Mouse (Mus musculus): ENCODE measurements around the gene LTO1. TPM values are rescaled to one million over a fixed set of nuclear protein-coding genes. Genes with fewer than 3 reads are reported as not detected.

The LTO1 gene
- polyA plus RNA-seq (2012; rRNA removed) (24.9 and 46.5 TPM in 2 replicates), polyA plus RNA-seq (2014; fragmentation: Nextera tagmentation; extraction: Ambion mirVana) (22.0 and 26.2 TPM in 2 replicates)

DNA sequence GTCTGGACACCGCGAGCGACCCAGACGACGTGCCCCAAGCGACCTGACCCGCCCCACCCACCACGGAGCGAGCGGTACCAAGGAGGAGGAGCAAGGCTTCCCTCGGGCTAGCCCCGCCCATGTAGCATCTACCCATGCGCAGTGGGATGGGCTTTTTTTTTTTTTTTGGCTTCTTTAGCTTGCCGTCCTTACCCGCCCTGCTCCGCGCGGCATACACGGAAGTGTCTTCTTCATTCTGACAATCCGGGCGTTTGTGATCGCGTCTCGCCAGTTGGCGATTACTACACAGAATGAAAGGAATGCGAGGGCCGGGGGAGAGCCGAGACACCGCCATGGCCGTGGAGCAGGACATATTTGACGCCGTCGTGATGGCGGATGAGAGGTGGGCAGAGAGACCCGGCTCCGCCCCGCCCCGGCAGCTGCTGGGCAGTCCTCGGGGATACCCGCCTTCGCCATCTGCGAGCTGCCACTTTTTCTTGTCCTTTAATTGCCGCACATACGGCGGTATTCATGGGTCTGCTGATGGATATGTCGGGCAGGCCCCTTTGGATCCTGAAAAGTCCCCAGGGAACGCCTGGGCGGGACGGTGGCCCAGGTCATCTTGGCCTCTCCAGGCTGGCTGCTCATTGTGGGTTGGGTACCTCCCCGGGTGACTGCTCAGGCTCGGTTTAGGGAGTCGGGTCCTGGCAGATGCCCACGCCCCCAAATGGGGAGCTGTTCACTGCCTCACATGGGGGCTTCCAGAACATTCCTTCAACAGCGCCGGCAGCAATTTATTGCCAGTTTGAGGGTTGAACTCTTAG, at the start of gene LTO1:
TSS of gene LTO1 (plus strand) at position 153 of the 803 bp plus-strand sequence.
- peak within 1 kb of the TSS; percentile 33 for H3K27ac ChIP-seq (replicated peaks; ENCODE audit: low read depth, low read length)
- peak within 1 kb of the TSS; percentile 68 for H3K4me2 ChIP-seq (replicated peaks; ENCODE audit: low read depth, low read length, severe bottlenecking)
- DNase-seq (ENCODE audit: low spot score) (peak; percentile 93), ATAC-seq (ENCODE audit: low FRiP score, low read depth) (peak; percentile 94)
- peak; percentile 85; the same call in 1 of the 2 replicates for TF ChIP-seq POLR2A (IDR thresholded peaks at IDR 0.05; ENCODE audit: borderline replicate concordance, extremely low read depth, insufficient read depth, insufficient read length)
- H3K9me3 ChIP-seq (ENCODE audit: control insufficient read depth, low read length): no peaks in the 10 kb centered on the region
- H3K36me3 ChIP-seq (ENCODE audit: control insufficient read depth, insufficient read depth, low read length): peaks cover 20% of the 10 kb centered on the region
- peaks cover 8% of the 10 kb centered on the region for H3K4me1 ChIP-seq (ENCODE audit: control insufficient read depth, insufficient read depth, low read length)
- whole genome bisulfite sequencing: under 1% methylated on average over 55 of the region's 55 CpGs
- H3K27me3 ChIP-seq (ENCODE audit: control insufficient read depth, insufficient read depth, low read length): no peaks in the 10 kb centered on the region
- peak within 1 kb of the TSS; percentile 63 for H3K4me3 ChIP-seq (replicated peaks; ENCODE audit: low read length)
- peak within 1 kb of the TSS; percentile 66 for H3K9ac ChIP-seq (ENCODE audit: low read depth, low read length, severe bottlenecking)

DNA sequence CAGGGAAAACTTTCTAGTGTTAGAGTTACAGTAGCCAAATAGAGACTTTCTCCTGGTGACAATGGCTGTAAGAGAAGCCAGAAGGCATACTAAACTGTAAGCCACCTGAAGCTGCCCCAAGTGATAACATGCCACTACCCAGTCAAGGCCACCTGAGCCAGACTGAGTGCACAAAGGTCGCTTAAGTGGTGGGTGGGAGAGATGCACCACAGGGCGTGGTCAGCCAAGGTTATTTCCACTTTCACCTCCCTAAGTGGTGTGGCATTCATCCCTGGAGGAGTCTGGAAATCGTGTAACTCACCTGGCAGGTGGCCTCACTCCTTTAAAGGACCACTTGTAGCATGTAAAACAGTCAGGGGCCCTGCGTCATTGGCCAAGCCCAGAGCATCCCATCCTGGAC, 47.7 kb upstream of the LTO1 start:
- WGBS: 57% methylated on average over 4 of the region's 4 CpGs
- no peaks in the 10 kb centered on the region for H3K4me1 ChIP-seq (ENCODE audit: control insufficient read depth, insufficient read depth, low read length)
- no peak for ATAC-seq (ENCODE audit: low FRiP score, low read depth)

DNA sequence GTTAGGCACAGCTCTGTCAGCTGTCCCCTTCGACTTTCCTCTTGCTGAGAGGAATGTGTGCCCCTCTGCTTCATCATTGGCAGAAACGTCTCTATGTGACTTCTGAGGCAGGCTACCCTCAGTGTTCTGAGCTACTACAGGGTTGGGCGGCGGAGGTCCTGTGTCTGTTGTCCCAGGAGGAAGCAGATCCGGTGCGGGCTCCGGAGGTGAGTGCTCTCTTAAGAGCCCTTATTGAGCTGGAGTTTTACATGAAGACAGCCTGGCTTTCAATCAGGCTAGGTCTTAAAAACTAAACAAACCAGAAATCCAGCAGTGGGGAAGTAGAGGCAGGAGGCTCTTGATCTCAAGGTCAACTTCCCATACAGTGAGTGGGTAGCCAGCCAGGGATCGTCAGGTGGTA, 47.3 kb upstream of the LTO1 start:
- Histone ChIP-seq H3K27ac (replicated peaks; ENCODE audit: low read depth, low read length) (no peak overlapping the region), H3K9ac (ENCODE audit: low read depth, low read length, severe bottlenecking) (no peak overlapping the region), H3K9me3 (ENCODE audit: control insufficient read depth, low read length) (no peaks in the 10 kb centered on the region), H3K27me3 (ENCODE audit: control insufficient read depth, insufficient read depth, low read length) (peaks cover 40% of the 10 kb centered on the region), H3K4me2 (replicated peaks; ENCODE audit: low read depth, low read length, severe bottlenecking) (no peak overlapping the region), H3K4me1 (ENCODE audit: control insufficient read depth, insufficient read depth, low read length) (no peaks in the 10 kb centered on the region), H3K36me3 (ENCODE audit: control insufficient read depth, insufficient read depth, low read length) (no peaks in the 10 kb centered on the region), H3K4me3 (replicated peaks; ENCODE audit: low read length) (no peak overlapping the region)
- WGBS: 74% methylated on average over 8 of the region's 8 CpGs
- no peak for ATAC-seq (ENCODE audit: low FRiP score, low read depth)
- TF ChIP-seq POLR2A (IDR thresholded peaks at IDR 0.05; ENCODE audit: borderline replicate concordance, extremely low read depth, insufficient read depth, insufficient read length): no peak
- DNase-seq (ENCODE audit: low spot score): no peak

More for the DNA sequence above, 47.7 kb upstream of the LTO1 start:
- no peak overlapping the region for H3K9ac ChIP-seq (ENCODE audit: low read depth, low read length, severe bottlenecking)
- no peak for DNase-seq (ENCODE audit: low spot score)
- no peak for TF ChIP-seq POLR2A (IDR thresholded peaks at IDR 0.05; ENCODE audit: borderline replicate concordance, extremely low read depth, insufficient read depth, insufficient read length)
- H3K36me3 ChIP-seq (ENCODE audit: control insufficient read depth, insufficient read depth, low read length): no peaks in the 10 kb centered on the region
- H3K27me3 ChIP-seq (ENCODE audit: control insufficient read depth, insufficient read depth, low read length): peaks cover 44% of the 10 kb centered on the region
- no peak overlapping the region for H3K4me3 ChIP-seq (replicated peaks; ENCODE audit: low read length)
- H3K9me3 ChIP-seq (ENCODE audit: control insufficient read depth, low read length): no peaks in the 10 kb centered on the region
- H3K4me2 ChIP-seq (replicated peaks; ENCODE audit: low read depth, low read length, severe bottlenecking): no peak overlapping the region
- no peak overlapping the region for H3K27ac ChIP-seq (replicated peaks; ENCODE audit: low read depth, low read length)

DNA sequence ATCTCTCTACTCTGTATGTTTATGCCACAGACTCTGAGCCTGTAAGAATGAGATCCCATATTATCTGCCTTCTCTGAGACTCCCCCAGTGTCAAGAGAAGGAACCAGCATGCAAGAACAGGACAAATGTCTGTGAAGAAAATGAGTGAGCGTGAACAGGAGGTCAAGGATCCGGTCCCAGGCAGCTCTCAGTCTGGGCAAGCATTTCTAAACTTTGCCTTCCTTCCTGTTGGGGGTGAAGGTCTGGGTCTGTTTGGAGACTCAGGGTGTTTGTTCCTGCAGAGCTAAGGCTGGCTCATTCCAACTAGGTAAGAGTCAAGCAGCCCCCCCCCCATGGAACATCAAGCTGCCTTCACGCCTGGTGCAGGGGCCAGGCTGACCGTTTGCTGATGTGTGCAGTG, 42.5 kb upstream of the LTO1 start:
- no peak for TF ChIP-seq POLR2A (IDR thresholded peaks at IDR 0.05; ENCODE audit: borderline replicate concordance, extremely low read depth, insufficient read depth, insufficient read length)
- WGBS: 44% methylated on average over 4 of the region's 4 CpGs

DNA sequence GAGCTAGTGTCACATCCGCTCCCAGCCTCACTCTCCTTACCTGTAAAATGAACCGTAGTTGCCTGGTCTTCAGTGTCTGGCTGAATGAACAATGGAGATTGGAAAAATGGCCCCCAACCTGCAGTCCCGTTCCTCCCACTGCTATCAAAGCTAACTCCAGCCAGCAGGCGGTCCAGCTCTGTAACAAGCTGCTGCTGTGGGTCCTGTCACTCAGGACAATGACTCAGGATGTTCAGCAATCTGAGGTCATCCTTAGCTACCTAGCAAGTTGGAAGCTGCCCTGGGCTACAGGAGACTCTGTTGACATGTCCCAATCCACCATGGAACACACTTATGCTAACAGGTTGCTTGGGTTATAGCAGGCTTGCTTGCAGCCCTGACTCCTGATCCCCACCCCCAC, 41.7 kb upstream of the LTO1 start:
- ATAC-seq (ENCODE audit: low FRiP score, low read depth) (no peak), DNase-seq (ENCODE audit: low spot score) (no peak)
- 85% methylated on average over 4 of the region's 4 CpGs for WGBS
- H3K9ac ChIP-seq (ENCODE audit: low read depth, low read length, severe bottlenecking): no peak overlapping the region
- no peak for TF ChIP-seq POLR2A (IDR thresholded peaks at IDR 0.05; ENCODE audit: borderline replicate concordance, extremely low read depth, insufficient read depth, insufficient read length)
- H3K4me3 ChIP-seq (replicated peaks; ENCODE audit: low read length): no peak overlapping the region
- H3K36me3 ChIP-seq (ENCODE audit: control insufficient read depth, insufficient read depth, low read length): no peaks in the 10 kb centered on the region
- no peaks in the 10 kb centered on the region; the same call in 1 of the 2 replicates for H3K4me1 ChIP-seq (ENCODE audit: control insufficient read depth, insufficient read depth, low read length)
- no peak overlapping the region for H3K27ac ChIP-seq (replicated peaks; ENCODE audit: low read depth, low read length)
- no peaks in the 10 kb centered on the region for H3K27me3 ChIP-seq (ENCODE audit: control insufficient read depth, insufficient read depth, low read length)
- H3K9me3 ChIP-seq (ENCODE audit: control insufficient read depth, low read length): no peaks in the 10 kb centered on the region
- no peak overlapping the region for H3K4me2 ChIP-seq (replicated peaks; ENCODE audit: low read depth, low read length, severe bottlenecking)

More for the DNA sequence above, 42.5 kb upstream of the LTO1 start:
- DNase-seq (ENCODE audit: low spot score): no peak
- Histone ChIP-seq H3K4me1 (ENCODE audit: control insufficient read depth, insufficient read depth, low read length) (no peaks in the 10 kb centered on the region; the same call in 1 of the 2 replicates), H3K27me3 (ENCODE audit: control insufficient read depth, insufficient read depth, low read length) (no peaks in the 10 kb centered on the region), H3K36me3 (ENCODE audit: control insufficient read depth, insufficient read depth, low read length) (no peaks in the 10 kb centered on the region), H3K4me3 (replicated peaks; ENCODE audit: low read length) (no peak overlapping the region), H3K9me3 (ENCODE audit: control insufficient read depth, low read length) (no peaks in the 10 kb centered on the region), H3K4me2 (replicated peaks; ENCODE audit: low read depth, low read length, severe bottlenecking) (no peak overlapping the region), H3K27ac (replicated peaks; ENCODE audit: low read depth, low read length) (no peak overlapping the region), H3K9ac (ENCODE audit: low read depth, low read length, severe bottlenecking) (no peak overlapping the region)
- no peak for ATAC-seq (ENCODE audit: low FRiP score, low read depth)
